Mouse (Mus musculus) large intestine, adult 2 months (tissue): Measurements from ENCODE around the gene Nrbf2. TPM values are rescaled to one million over a fixed set of nuclear protein-coding genes. Genes with fewer than 3 reads are reported as not detected.

Source experiments
- DNase-seq: peaks from one replicate; pipeline ENCODE4 v3.0.0-alpha.2; 2012; ENCODE audit warnings: low read depth, low spot score
- WGBS: fragments of 180-500 bp; shearing (Covaris S2); methylation state at CpG from one replicate; pipeline ENCODE4 v1.1.7; 2018; 5-methylcytosine and 5-hydroxymethylcytosine counted together
- polyA plus RNA-seq: library from polyadenylated mRNA; depleted of rRNA; stranded (reverse); fragments of >200 nt; gene quantifications from 2 replicates; pipeline ENCODE4 v1.2.3, GENCODE M21; 2012

Nrbf2 gene
- polyA plus RNA-seq, 1 experiment, result 6.7 TPM

GRCm38 (mm10) chr10:67296482-67297152 lies 11.5 kb upstream of the Nrbf2 start:
- WGBS, result 68% methylated on average over 8 of the region's 8 CpGs
- no peak for DNase-seq

- no peak for DNase-seq
- 66% methylated on average over 7 of the region's 7 CpGs for WGBS
Observed at GRCm38 (mm10) chr10:67295938-67296466, 10.9 kb upstream of the Nrbf2 start.

- 86% methylated on average over 5 of the region's 5 CpGs for WGBS
- DNase-seq, result no peak
Observed at GRCm38 (mm10) chr10:67295331-67295730, 10.2 kb upstream of the Nrbf2 start.

GRCm38 (mm10) chr10:67291087-67291486 lies 6.0 kb upstream of the Nrbf2 start:
- no peak for DNase-seq
- WGBS, result 44% methylated on average over 8 of the region's 8 CpGs

GRCm38 (mm10) chr10:67290622-67291021 lies 5.5 kb upstream of the Nrbf2 start:
- WGBS, result 81% methylated on average over 4 of the region's 4 CpGs
- no peak for DNase-seq

- DNase-seq, result peak; percentile 48
- whole genome bisulfite sequencing, result 10% methylated on average over 3 of the region's 3 CpGs
Observed at GRCm38 (mm10) chr10:67287877-67288276, 2.8 kb upstream of the Nrbf2 start.

- WGBS, result under 1% methylated on average over 41 of the region's 41 CpGs
- DNase-seq, result no peak
Observed at GRCm38 (mm10) chr10:67284761-67285175, 337 bp downstream of the Nrbf2 start.

- WGBS, result 2% methylated on average over 10 of the region's 10 CpGs
- no peak for DNase-seq
Observed at GRCm38 (mm10) chr10:67284311-67284710, 794 bp downstream of the Nrbf2 start.

GRCm38 (mm10) chr10:67283516-67283915 lies 1.6 kb downstream of the Nrbf2 start:
- no peak for DNase-seq
- WGBS, result 37% methylated on average over 9 of the region's 9 CpGs

GRCm38 (mm10) chr10:67282531-67282930 lies 2.6 kb downstream of the Nrbf2 start:
- 77% methylated on average over 2 of the region's 2 CpGs for whole genome bisulfite sequencing
- no peak for DNase-seq

GRCm38 (mm10) chr10:67281852-67282251 lies 3.3 kb downstream of the Nrbf2 start:
- DNase-seq, result no peak
- WGBS, result 77% methylated on average over 8 of the region's 8 CpGs

- DNase-seq, result no peak
Observed at GRCm38 (mm10) chr10:67275916-67276315, 9.2 kb downstream of the Nrbf2 start.

GRCm38 (mm10) chr10:67264852-67265251 lies 20.3 kb downstream of the Nrbf2 start:
- 54% methylated on average over 1 of the region's 1 CpGs for WGBS
- DNase-seq, result no peak

- no peak for DNase-seq
- 100% methylated on average over 1 of the region's 1 CpGs for WGBS
Observed at GRCm38 (mm10) chr10:67253115-67253514, 32.0 kb downstream of the Nrbf2 start.

GRCm38 (mm10) chr10:67252353-67252752 lies 32.8 kb downstream of the Nrbf2 start:
- DNase-seq, result no peak
- WGBS, result 60% methylated on average over 5 of the region's 5 CpGs

- no peak for DNase-seq
- 87% methylated on average over 6 of the region's 6 CpGs for WGBS
Observed at GRCm38 (mm10) chr10:67250846-67251245, 34.3 kb downstream of the Nrbf2 start.

GRCm38 (mm10) chr10:67249486-67249885 lies 35.6 kb downstream of the Nrbf2 start:
- 77% methylated on average over 2 of the region's 2 CpGs for WGBS
- DNase-seq, result no peak

- 97% methylated on average over 4 of the region's 4 CpGs for WGBS
- DNase-seq, result no peak
Observed at GRCm38 (mm10) chr10:67247145-67247544, 38.0 kb downstream of the Nrbf2 start.

- 44% methylated on average over 6 of the region's 6 CpGs for WGBS
- DNase-seq, result no peak
Observed at GRCm38 (mm10) chr10:67230439-67230838, 54.7 kb downstream of the Nrbf2 start.

GRCm38 (mm10) chr10:67226543-67226942 lies 58.6 kb downstream of the Nrbf2 start:
- DNase-seq, result no peak
- WGBS, result 58% methylated on average over 14 of the region's 14 CpGs

- DNase-seq, result no peak
Observed at GRCm38 (mm10) chr10:67226109-67226508, 59.0 kb downstream of the Nrbf2 start.

GRCm38 (mm10) chr10:67225528-67225927 lies 59.6 kb downstream of the Nrbf2 start:
- WGBS, result 74% methylated on average over 6 of the region's 6 CpGs
- no peak for DNase-seq

More at GRCm38 (mm10) chr10:67226109-67226508, 59.0 kb downstream of the Nrbf2 start:
- 62% methylated on average over 7 of the region's 7 CpGs for WGBS
